Comparison of ENCODE assay signal across 9 mouse cellular contexts in genomic region chr11:55414314-55414713, GRCm38 (mm10). TPM values are rescaled to one million over a fixed set of nuclear protein-coding genes. Genes with fewer than 3 reads are reported as not detected.
A peak's percentile ranks its signal among the peaks of the same experiment; 100 is the strongest.
DNase-seq lines count a peak whose midpoint lies in the region; ATAC-seq and TF ChIP-seq lines count a peak whose summit lies in the region.
"Had no signal": no experiment of that assay in that cellular context is flagged by ENCODE, and none has a peak within 500 bp of the region (broad histone marks: within the 10 kb centered on the region; RNA-seq: fewer than 3 reads in every experiment).

No protein-coding gene starts in this region.

- no peak overlapping the region for H3K4me3 ChIP-seq in testis, adult 2 months (ENCODE audit: control insufficient read depth, low read depth, low read length)
- H3K4me3 ChIP-seq: embryonic facial prominence, embryonic 12.5 days had no signal

- peaks cover 5% of the 10 kb centered on the region for H3K4me1 ChIP-seq in testis, adult 2 months (ENCODE audit: control insufficient read depth, insufficient read depth, low read length)

- DNase-seq in testis, postnatal 10 days (ENCODE audit: low spot score), result no peak
- peak; percentile 67 for DNase-seq in heart, adult 8-10 months (ENCODE audit: low spot score)
- DNase-seq in kidney, postnatal 10 days, result peak; percentile 59
- DNase-seq in testis, postnatal 14 days (ENCODE audit: low spot score), result peak; percentile 52
- no peak for DNase-seq in embryo, embryonic 10 days (ENCODE audit: low spot score)
- DNase-seq: right cerebral cortex, postnatal 25 days had no signal

- H3K27me3 ChIP-seq in testis, adult 2 months (ENCODE audit: control insufficient read depth, insufficient read depth, low read length), result no peaks in the 10 kb centered on the region
- H3K27me3 ChIP-seq: embryonic facial prominence, embryonic 12.5 days had no signal

- no peak for ATAC-seq in megakaryocyte, adult 5-6 weeks (ENCODE audit: poor library complexity, severe bottlenecking)

- peak overlapping the region; percentile 22; the same call in 1 of the 2 replicates for H3K27ac ChIP-seq in testis, adult 2 months (ENCODE audit: control insufficient read depth, insufficient read depth, low read depth, low read length)

- no peak for TF ChIP-seq CTCF in testis, adult 2 months (IDR thresholded peaks at IDR 0.05; ENCODE audit: control insufficient read depth, insufficient read depth, insufficient replicate concordance, low read depth, low read length)

- no peak for TF ChIP-seq POLR2A in testis, adult 2 months (IDR thresholded peaks at IDR 0.05; ENCODE audit: control insufficient read depth, low read depth, low read length)

- H3K36me3 ChIP-seq in testis, adult 2 months (ENCODE audit: control insufficient read depth, insufficient read depth, low read length), result no peaks in the 10 kb centered on the region

RNA-seq across cellular contexts. Expression of gene Sparc, which starts 8.7 kb away (rescaled TPM):
- 374 and 406 TPM in 2 replicates for polyA plus RNA-seq in testis, adult 2 months (2012; rRNA removed)
- total RNA-seq in heart, adult 8-10 months (2022), result 100 to 1,000 TPM; 202 to 357 (median 299) TPM
- 0.71 and 1.2 TPM in 2 replicates for total RNA-seq in megakaryocyte, adult 5-6 weeks (2015)
- 0.57 and 1.5 TPM in 2 replicates for total RNA-seq in megakaryocyte, adult 5-6 weeks (2017)

RNA-seq across cellular contexts. Expression of gene Atox1, which starts 46.7 kb away (rescaled TPM):
- polyA plus RNA-seq in testis, adult 2 months (2012; rRNA removed), result 142 and 164 TPM in 2 replicates
- total RNA-seq in heart, adult 8-10 months (2022), result 100 to 1,000 TPM in 3 of 4 experiments, 10 to 100 TPM in 1; 94.6 to 115 (median 104) TPM
- 211 and 215 TPM in 2 replicates for total RNA-seq in megakaryocyte, adult 5-6 weeks (2015)
- total RNA-seq in megakaryocyte, adult 5-6 weeks (2017), result 71.8 and 92.8 TPM in 2 replicates

RNA-seq across cellular contexts. Expression of gene G3bp1, which starts 55.2 kb away (rescaled TPM):
- polyA plus RNA-seq in testis, adult 2 months (2012; rRNA removed), result 10.0 and 10.7 TPM in 2 replicates
- 10 to 100 TPM; 39.4 to 45.2 (median 42.4) TPM for total RNA-seq in heart, adult 8-10 months (2022)
- 29.4 and 30.7 TPM in 2 replicates for total RNA-seq in megakaryocyte, adult 5-6 weeks (2015)
- total RNA-seq in megakaryocyte, adult 5-6 weeks (2017), result 47.8 and 50.6 TPM in 2 replicates

Comparison
In these comparisons a context has a peak if more than half of its experiments do, and no peak if none do; other contexts are left out.
1. DNase-seq: peak in heart, adult 8-10 months (single experiment), kidney, postnatal 10 days (single experiment) and testis, postnatal 14 days (single experiment); none in testis, postnatal 10 days (single experiment) and embryo, embryonic 10 days (single experiment).
2. RNA of gene Sparc, which starts 8.7 kb away (total RNA-seq): 202 to 357 TPM in heart, adult 8-10 months; 0.57 to 1.5 TPM in megakaryocyte, adult 5-6 weeks; every median in the first group is over 10 times any median in the second.